Mouse (Mus musculus) small intestine, adult 10 weeks (tissue): ENCODE measurements around the gene Pltp. TPM values are rescaled to one million over a fixed set of nuclear protein-coding genes. Genes with fewer than 3 reads are reported as not detected.

Source experiments
- polyA plus RNA-seq: library from polyadenylated mRNA; stranded (reverse); fragments of 350-450 nt; fragmentation: Illumina TruSeq; extraction: RNeasy Lipid Tissue Mini Kit (QIAGEN cat#74804); gene quantifications from one replicate; pipeline ENCODE4 v1.2.3, GENCODE M21; 2014; ENCODE audit warnings: low replicate concordance

Pltp gene
- 0.30 TPM for polyA plus RNA-seq

DNA sequence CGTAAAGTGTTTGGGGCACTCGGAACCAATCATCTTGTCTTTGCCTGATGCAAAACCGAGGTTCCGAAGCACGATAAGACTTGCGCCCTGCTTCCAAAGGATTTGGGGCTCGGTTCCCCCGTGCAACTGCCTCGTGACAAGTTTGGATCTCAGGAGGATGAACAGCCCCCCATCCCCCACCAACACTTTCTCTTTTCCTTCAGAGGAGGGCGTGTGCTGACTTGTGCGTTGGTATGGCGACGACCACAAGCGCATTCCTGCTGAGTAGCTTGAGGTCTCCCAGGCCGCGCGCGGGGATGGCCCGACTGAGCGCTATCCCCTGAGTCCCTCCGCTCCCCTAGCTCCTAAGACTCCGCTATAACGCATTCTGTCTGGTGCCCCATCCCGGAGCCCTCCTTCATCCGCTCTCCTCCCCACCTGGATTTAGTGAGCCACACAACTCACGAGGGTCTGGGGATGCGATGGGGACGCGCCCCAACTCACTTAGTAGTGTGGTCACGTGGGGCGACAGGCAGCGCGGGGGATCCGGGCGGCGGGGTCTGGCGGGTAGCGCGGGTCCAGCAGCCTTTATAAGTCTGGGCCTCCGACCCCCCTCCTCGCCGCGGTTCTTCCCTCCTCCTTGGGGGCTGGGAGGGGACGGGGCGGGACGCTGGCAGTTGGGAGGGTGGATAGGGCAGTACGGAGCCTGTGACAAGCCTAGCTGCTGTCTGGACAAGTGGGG, at the start of gene Pltp:
Pltp (minus strand) TSS at position 611 of the 721 bp plus-strand sequence.

GRCm38 (mm10) chr2:164879228-164879567, 21.7 kb upstream of the Pltp start, which contains the start of gene Pcif1:
Gene Pcif1 (plus strand): TSS chr2:164879304.

GRCm38 (mm10) chr2:164833314-164833959, 24.1 kb downstream of the Pltp start, which contains the start of gene Neurl2:
Gene Neurl2 (minus strand): TSS chr2:164833456.

DNA sequence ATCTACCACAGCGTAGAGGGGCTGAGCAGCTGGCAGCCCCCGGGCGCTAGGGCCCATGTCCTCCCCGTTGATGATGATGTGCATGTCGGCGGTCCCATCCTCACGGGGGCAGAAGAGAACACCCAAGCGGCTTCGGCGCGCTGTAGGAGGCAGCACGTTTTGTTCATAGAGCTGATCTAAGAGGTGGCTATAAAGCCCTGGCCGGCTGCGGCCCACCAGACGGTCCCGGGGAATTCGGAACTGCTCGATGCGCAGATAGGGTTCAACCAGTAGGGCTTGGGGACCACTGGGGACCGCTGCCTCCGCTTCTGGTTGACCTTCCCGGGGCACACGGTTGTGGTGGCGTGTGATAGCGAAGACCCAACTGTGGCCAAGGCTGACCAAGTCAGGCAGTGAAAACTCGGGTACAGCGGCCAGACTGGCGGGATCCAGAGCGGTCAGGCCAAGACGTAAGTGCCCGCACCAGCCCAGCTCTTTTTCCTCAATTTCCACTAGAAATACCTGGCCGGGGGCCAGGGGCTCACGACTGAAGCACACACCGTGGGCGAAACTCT, 24.7 kb downstream of the Pltp start, which contains the start of gene Ctsa:
Ctsa (plus strand) TSS at position 126 of the 554 bp plus-strand sequence.

DNA sequence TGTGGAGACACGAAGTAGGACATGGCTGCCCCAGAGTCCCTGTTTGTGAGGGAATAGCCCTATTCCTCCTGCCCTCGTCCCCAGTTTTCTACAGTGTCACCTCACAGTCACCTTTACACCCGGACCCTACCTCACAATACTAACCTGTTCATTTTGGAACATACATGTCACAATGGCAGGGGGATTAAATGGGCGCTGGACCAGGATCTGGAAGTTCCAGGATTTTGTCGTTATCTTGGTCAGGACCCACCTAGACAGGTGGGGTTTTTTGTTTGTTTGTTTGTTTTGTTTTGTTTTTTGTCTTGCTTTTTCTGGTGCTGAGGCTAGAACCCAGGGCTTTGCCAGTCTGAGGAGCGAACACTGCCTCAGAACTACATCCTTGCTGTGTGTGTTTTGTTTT, 29.1 kb downstream of the Pltp start, which contains the start of gene Spata25:
Spata25 (minus strand) TSS at position 101 of the 400 bp plus-strand sequence.

GRCm38 (mm10) chr2:164822636-164823165, 34.8 kb downstream of the Pltp start, which contains the start of gene Zswim1:
Gene Zswim1 (plus strand): TSS chr2:164822686.

GRCm38 (mm10) chr2:164804533-164805331, 52.8 kb downstream of the Pltp start, which contains the start of the genes Acot8 and Zswim3:
Gene Acot8 (minus strand): TSS chr2:164804882.
Gene Zswim3 (plus strand): TSS chr2:164805098.

Other genes starting within 250 kb of the Pltp start
- not detected for gene Wfdc6b, start 244.2 kb downstream of the Pltp start, polyA plus RNA-seq
- not detected for gene Wfdc8, start 244.1 kb downstream of the Pltp start, polyA plus RNA-seq
- 1.9 TPM for gene Wfdc16, start 218.9 kb downstream of the Pltp start, polyA plus RNA-seq
- gene Wfdc10, start 201.7 kb downstream of the Pltp start, polyA plus RNA-seq, result not detected
- gene Wfdc9, start 201.1 kb downstream of the Pltp start, polyA plus RNA-seq, result not detected
- not detected for gene Wfdc11, start 183.6 kb downstream of the Pltp start, polyA plus RNA-seq
- not detected for gene Wfdc13, start 172.6 kb downstream of the Pltp start, polyA plus RNA-seq
- gene Spint4, start 159.2 kb downstream of the Pltp start, polyA plus RNA-seq, result not detected
- not detected for gene Spint5, start 142.4 kb downstream of the Pltp start, polyA plus RNA-seq
- gene Wfdc3, start 111.8 kb downstream of the Pltp start, polyA plus RNA-seq, result 0.71 TPM
- 3.3 TPM for gene Dnttip1, start 111.7 kb downstream of the Pltp start, polyA plus RNA-seq
- 13.1 TPM for gene Ube2c, start 87.8 kb downstream of the Pltp start, polyA plus RNA-seq
- gene Tnnc2, start 77.7 kb downstream of the Pltp start, polyA plus RNA-seq, result not detected
- 1.2 TPM for gene Snx21, start 71.9 kb downstream of the Pltp start, polyA plus RNA-seq
- gene Acot8, start 52.8 kb downstream of the Pltp start, polyA plus RNA-seq, result 2.0 TPM
- gene Zswim3, start 52.6 kb downstream of the Pltp start, polyA plus RNA-seq, result 1.6 TPM
- gene Zswim1, start 35.0 kb downstream of the Pltp start, polyA plus RNA-seq, result 1.1 TPM
- gene Spata25, start 29.2 kb downstream of the Pltp start, polyA plus RNA-seq, result not detected
- gene Ctsa, start 24.8 kb downstream of the Pltp start, polyA plus RNA-seq, result 26.4 TPM
- gene Neurl2, start 24.3 kb downstream of the Pltp start, polyA plus RNA-seq, result not detected
- gene Pcif1, start 21.6 kb upstream of the Pltp start, polyA plus RNA-seq, result 3.1 TPM
- 0.15 TPM for gene Zfp335, start 54.0 kb upstream of the Pltp start, polyA plus RNA-seq
- gene Mmp9, start 83.1 kb upstream of the Pltp start, polyA plus RNA-seq, result 12.7 TPM
- not detected for gene Slc12a5, start 103.1 kb upstream of the Pltp start, polyA plus RNA-seq
- gene Ncoa5, start 177.2 kb upstream of the Pltp start, polyA plus RNA-seq, result 5.7 TPM
- 0.89 TPM for gene Cd40, start 197.9 kb upstream of the Pltp start, polyA plus RNA-seq
- not detected for gene 1700025C18Rik, start 233.0 kb upstream of the Pltp start, polyA plus RNA-seq